Mouse (Mus musculus) kidney, embryonic 16.5 days (tissue): Measurements from ENCODE around the gene Tnfrsf8. TPM values are rescaled to one million over a fixed set of nuclear protein-coding genes. Genes with fewer than 3 reads are reported as not detected.

Experiments used
- ATAC-seq: fragments of 200-750 bp; cut with Nextera tagmentation; 2 replicates; pipeline ENCODE4 v1.8.0; 2017; ENCODE audit warnings: moderate TSS enrichment; ENCODE audit not compliant: low FRiP score, low TSS enrichment
- H3K27ac ChIP-seq: fragments of 300-500 bp; sonication (generic); 2 replicates; pipeline ENCODE4 v1.5.1; 2014; ENCODE audit warnings: low read length
- H3K27me3 ChIP-seq: fragments of 300-500 bp; sonication (generic); 2 replicates; pipeline ENCODE4 v1.6.1; 2014; ENCODE audit warnings: low read length, control low read depth, mixed read lengths; ENCODE audit not compliant: insufficient read depth
- H3K36me3 ChIP-seq: fragments of 300-500 bp; sonication (generic); 2 replicates; pipeline ENCODE4 v1.6.1; 2014; ENCODE audit warnings: low read length, control low read depth, mixed read lengths; ENCODE audit not compliant: insufficient read depth
- H3K4me1 ChIP-seq: fragments of 300-500 bp; sonication (generic); 2 replicates; pipeline ENCODE4 v1.6.1; 2014; ENCODE audit warnings: low read length, control low read depth, mixed read lengths; ENCODE audit not compliant: insufficient read depth
- H3K4me2 ChIP-seq: fragments of 300-500 bp; sonication (generic); replicated peaks from 2 replicates; pipeline ENCODE4 v1.6.1; 2014; ENCODE audit warnings: low read depth, low read length
- H3K4me3 ChIP-seq: fragments of 300-500 bp; sonication (generic); 2 replicates; pipeline ENCODE4 v1.5.1; 2014; ENCODE audit warnings: mild to moderate bottlenecking, low read length
- H3K9ac ChIP-seq: fragments of 300-500 bp; sonication (generic); replicated peaks from 2 replicates; pipeline ENCODE4 v1.6.1; 2014; ENCODE audit warnings: low read length
- H3K9me3 ChIP-seq: fragments of 300-500 bp; sonication (generic); 2 replicates; pipeline ENCODE4 v1.6.1; 2016; ENCODE audit warnings: low read length, control low read depth
- WGBS: fragments of 180-500 bp; shearing (Covaris S2); extraction: QIAGEN DNeasy Blood & Tissue Kit; methylation state at CpG from one replicate; pipeline ENCODE4 v1.1.7; 2014; 5-methylcytosine and 5-hydroxymethylcytosine counted together
- polyA plus RNA-seq: library from polyadenylated mRNA; unstranded; fragments of >200 nt; fragmentation: Nextera tagmentation; extraction: Ambion mirVana; gene quantifications from 2 replicates; pipeline ENCODE4 v1.2.1, GENCODE M21; 2015

Tnfrsf8 gene
- polyA plus RNA-seq, 1 experiment from 2014 or later: not detected

DNA sequence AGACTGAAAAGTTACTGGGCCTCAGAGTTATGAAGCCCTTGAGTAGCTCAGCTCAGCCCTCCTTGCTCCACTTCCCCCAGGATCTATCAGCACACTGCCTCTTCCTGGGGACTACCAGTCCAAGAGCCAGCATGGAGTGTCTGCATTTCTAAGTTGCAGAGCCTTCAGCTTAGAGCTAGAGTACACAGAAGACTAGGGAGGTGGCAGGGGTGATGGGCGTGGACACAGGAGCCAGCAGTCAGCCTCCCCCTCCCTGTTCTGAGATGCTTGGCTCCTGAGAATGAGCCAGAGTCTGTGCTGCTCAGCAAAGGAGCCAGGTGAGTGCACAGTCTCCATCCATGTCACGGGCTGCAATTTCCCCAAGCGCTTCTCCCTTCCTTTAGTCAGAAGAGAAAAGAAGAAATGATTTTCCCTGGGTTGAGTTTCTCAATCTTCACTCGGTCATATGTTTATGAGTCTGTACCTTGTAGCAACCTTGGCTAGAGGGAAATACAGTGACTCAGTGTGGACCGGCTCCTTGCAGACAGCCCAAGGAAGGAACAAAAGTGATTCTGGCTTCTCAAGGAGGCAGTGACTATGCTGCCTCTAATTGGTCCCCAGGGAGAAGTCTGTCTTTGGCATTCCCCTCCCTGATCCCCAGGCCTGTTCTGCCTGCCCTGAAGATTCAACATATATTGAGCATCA is 57.1 kb downstream of the Tnfrsf8 start:
- 76% methylated on average over 5 of the region's 5 CpGs for WGBS
- no peaks in the 10 kb centered on the region for H3K9me3 ChIP-seq
- no peak overlapping the region for H3K4me3 ChIP-seq
- H3K4me2 ChIP-seq: no peak overlapping the region
- no peaks in the 10 kb centered on the region for H3K4me1 ChIP-seq
- H3K27ac ChIP-seq: no peak overlapping the region
- no peaks in the 10 kb centered on the region for H3K36me3 ChIP-seq
- no peaks in the 10 kb centered on the region for H3K27me3 ChIP-seq
- H3K9ac ChIP-seq: no peak overlapping the region
- 0 out of 2 replicates have a peak, but pooled peaks have one; percentile 24 for ATAC-seq

GRCm38 (mm10) chr4:145256144-145256543 is 58.8 kb downstream of the Tnfrsf8 start:
- Histone ChIP-seq H3K4me2 (no peak overlapping the region), H3K4me3 (no peak overlapping the region), H3K27ac (no peak overlapping the region), H3K9ac (no peak overlapping the region), H3K4me1 (no peaks in the 10 kb centered on the region), H3K27me3 (no peaks in the 10 kb centered on the region), H3K9me3 (no peaks in the 10 kb centered on the region), H3K36me3 (no peaks in the 10 kb centered on the region)
- WGBS: 92% methylated on average over 5 of the region's 5 CpGs
- ATAC-seq: no peak

- ATAC-seq: no peak
- no peak overlapping the region for H3K4me3 ChIP-seq
- WGBS: 32% methylated on average over 13 of the region's 13 CpGs
- H3K27me3 ChIP-seq: no peaks in the 10 kb centered on the region
- H3K27ac ChIP-seq: no peak overlapping the region
- H3K9ac ChIP-seq: no peak overlapping the region
- no peak overlapping the region for H3K4me2 ChIP-seq
- no peaks in the 10 kb centered on the region for H3K4me1 ChIP-seq
- H3K9me3 ChIP-seq: no peaks in the 10 kb centered on the region
- H3K36me3 ChIP-seq: no peaks in the 10 kb centered on the region
Measured at GRCm38 (mm10) chr4:145254418-145254817, 60.5 kb downstream of the Tnfrsf8 start.

DNA sequence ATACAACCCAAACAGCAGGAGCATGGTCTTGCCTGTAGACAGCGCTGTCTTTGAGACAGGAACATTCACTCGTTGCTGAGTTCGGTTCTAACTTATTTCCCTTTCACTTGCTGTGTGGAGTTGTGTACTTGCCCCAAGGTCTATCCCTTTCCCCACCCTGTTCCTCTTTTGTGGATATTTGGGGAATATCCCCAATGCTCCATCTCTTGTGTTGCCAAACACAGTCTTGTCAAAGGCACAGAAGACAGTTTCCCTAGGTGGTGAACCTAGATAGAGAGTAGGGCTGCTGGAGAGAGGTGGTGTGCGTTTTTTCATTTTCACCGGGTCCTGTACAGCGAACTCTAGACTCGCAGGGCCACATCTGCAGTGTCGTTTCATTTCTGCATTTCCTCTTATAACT is 62.4 kb downstream of the Tnfrsf8 start:
- H3K4me3 ChIP-seq: no peak overlapping the region
- no peak overlapping the region for H3K27ac ChIP-seq
- H3K9ac ChIP-seq: no peak overlapping the region
- no peaks in the 10 kb centered on the region for H3K36me3 ChIP-seq
- WGBS: 89% methylated on average over 8 of the region's 8 CpGs
- no peak overlapping the region for H3K4me2 ChIP-seq
- no peaks in the 10 kb centered on the region for H3K9me3 ChIP-seq
- peaks cover 3% of the 10 kb centered on the region; the same call in 1 of the 2 replicates for H3K27me3 ChIP-seq
- ATAC-seq: no peak
- no peaks in the 10 kb centered on the region for H3K4me1 ChIP-seq

- 92% methylated on average over 4 of the region's 4 CpGs for WGBS
- H3K4me3 ChIP-seq: no peak overlapping the region
- no peak overlapping the region for H3K9ac ChIP-seq
- peaks cover 12% of the 10 kb centered on the region for H3K27me3 ChIP-seq
- H3K27ac ChIP-seq: no peak overlapping the region
- no peaks in the 10 kb centered on the region for H3K9me3 ChIP-seq
- H3K4me2 ChIP-seq: no peak overlapping the region
- H3K4me1 ChIP-seq: peaks cover 2% of the 10 kb centered on the region; the same call in 1 of the 2 replicates
- H3K36me3 ChIP-seq: no peaks in the 10 kb centered on the region
- ATAC-seq: no peak
Measured at GRCm38 (mm10) chr4:145251546-145251945, 63.4 kb downstream of the Tnfrsf8 start.

DNA sequence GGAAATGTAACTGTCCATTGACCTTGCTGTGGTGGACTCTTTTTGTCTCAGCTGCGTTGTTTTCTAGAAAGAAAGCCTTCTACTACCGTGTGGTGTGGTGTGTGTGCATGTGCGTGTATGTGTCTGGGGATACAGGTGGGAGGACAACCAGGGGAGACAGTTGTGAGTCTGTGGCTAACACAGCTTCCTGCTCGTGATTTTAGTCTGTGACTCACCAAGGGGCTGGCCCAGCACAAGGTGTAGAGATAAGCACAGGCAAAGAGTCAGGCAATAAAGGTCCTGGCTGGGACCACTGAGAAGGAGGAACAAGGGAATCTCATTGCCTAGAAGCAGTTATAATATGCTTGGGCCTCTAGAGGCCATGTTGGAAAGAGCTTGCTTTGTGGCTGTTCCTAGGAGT is 65.0 kb downstream of the Tnfrsf8 start:
- WGBS: 84% methylated on average over 4 of the region's 4 CpGs
- ATAC-seq: no peak
- Histone ChIP-seq H3K4me1 (peaks cover 11% of the 10 kb centered on the region; the same call in 1 of the 2 replicates), H3K27ac (no peak overlapping the region), H3K9me3 (no peaks in the 10 kb centered on the region), H3K9ac (no peak overlapping the region), H3K4me2 (no peak overlapping the region), H3K36me3 (no peaks in the 10 kb centered on the region), H3K27me3 (peaks cover 27% of the 10 kb centered on the region), H3K4me3 (no peak overlapping the region)

DNA sequence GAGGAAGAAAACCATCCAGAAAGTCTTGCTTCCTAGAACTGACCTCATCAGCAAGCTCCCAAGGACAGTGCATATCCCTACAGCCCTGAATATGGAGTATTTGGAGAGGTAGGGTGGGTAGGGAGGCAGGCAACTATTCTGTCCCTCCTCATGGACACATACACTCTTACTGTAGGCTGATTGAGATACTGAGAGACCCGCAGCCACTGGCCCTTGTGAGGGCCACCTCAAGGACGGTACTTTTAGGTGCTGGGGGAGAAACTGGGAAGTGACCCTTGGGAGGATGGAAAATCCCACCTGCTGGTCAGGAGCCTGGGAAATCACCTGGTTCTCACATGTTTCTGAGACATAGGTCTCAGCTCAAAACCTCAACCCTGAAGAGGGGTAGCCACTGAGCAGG is 67.4 kb downstream of the Tnfrsf8 start:
- no peak overlapping the region for H3K4me3 ChIP-seq
- H3K9me3 ChIP-seq: no peaks in the 10 kb centered on the region
- no peaks in the 10 kb centered on the region for H3K36me3 ChIP-seq
- H3K27me3 ChIP-seq: peaks cover 33% of the 10 kb centered on the region
- H3K4me1 ChIP-seq: peaks cover 11% of the 10 kb centered on the region; the same call in 1 of the 2 replicates
- no peak for ATAC-seq
- no peak overlapping the region for H3K9ac ChIP-seq
- 66% methylated on average over 2 of the region's 2 CpGs for WGBS
- no peak overlapping the region for H3K27ac ChIP-seq
- H3K4me2 ChIP-seq: no peak overlapping the region

DNA sequence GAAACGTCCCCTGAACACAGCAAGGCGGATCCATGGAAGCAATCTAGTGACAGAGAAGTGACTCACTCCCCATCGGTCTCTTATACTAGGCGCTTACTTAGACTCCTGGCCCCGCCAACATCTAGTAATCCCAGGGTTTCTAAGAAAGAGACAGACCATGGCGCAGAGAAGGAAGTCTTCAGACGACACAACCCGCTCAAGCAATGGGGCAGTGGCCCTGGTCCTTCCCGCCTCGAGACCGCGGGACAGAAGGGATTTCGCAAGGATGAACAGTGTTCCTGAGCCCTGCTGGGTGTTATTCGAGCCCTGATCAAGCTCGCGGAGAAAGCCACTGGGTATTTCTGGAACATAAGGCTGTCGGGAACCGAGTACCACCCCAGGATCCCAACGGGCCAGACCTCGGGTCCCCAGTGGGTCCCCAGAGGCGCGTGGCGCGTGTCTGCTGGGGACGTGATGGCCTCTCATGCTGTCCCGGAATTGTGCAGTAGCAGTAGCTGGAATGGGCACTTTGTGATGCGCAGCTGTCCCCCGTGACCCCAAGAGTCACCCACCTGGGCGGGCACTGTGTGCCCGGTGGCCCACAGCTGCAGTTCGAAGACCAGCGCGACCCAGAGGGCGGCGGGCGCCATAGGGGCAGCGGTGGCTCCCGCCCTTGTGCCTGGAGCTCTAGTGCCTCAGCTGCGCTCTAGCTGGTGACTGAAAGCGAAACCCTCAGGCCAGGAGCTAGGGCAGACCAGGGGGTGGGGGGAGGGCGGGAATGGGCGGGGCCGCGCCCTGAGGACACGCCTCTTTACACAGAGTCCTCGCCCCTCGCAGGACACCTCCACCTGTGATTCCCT is 68.6 kb downstream of the Tnfrsf8 start, which contains the start of gene Tnfrsf1b:
TSS of gene Tnfrsf1b (minus strand) at position 698 of the 839 bp plus-strand sequence.
- H3K27me3 ChIP-seq: peaks cover 33% of the 10 kb centered on the region
- H3K36me3 ChIP-seq: no peaks in the 10 kb centered on the region
- WGBS: 1% methylated on average over 45 of the region's 47 CpGs
- peak within 1 kb of the TSS; percentile 58 for H3K4me3 ChIP-seq
- H3K9ac ChIP-seq: peak within 1 kb of the TSS; percentile 60
- H3K4me1 ChIP-seq: peaks cover 11% of the 10 kb centered on the region; the same call in 1 of the 2 replicates
- no peak within 1 kb of the TSS for H3K27ac ChIP-seq
- H3K9me3 ChIP-seq: no peaks in the 10 kb centered on the region
- peak; percentile 90 for ATAC-seq
- peak within 1 kb of the TSS; percentile 94 for H3K4me2 ChIP-seq

GRCm38 (mm10) chr4:145245581-145245980 is 69.4 kb downstream of the Tnfrsf8 start:
- WGBS: 86% methylated on average over 3 of the region's 3 CpGs
- H3K36me3 ChIP-seq: no peaks in the 10 kb centered on the region
- H3K9me3 ChIP-seq: no peaks in the 10 kb centered on the region
- H3K27me3 ChIP-seq: peaks cover 33% of the 10 kb centered on the region
- H3K27ac ChIP-seq: no peak overlapping the region
- peaks cover 18% of the 10 kb centered on the region for H3K4me1 ChIP-seq
- peak overlapping the region; percentile 58; the same call in 1 of the 2 replicates for H3K4me3 ChIP-seq
- no peak for ATAC-seq
- H3K9ac ChIP-seq: no peak overlapping the region
- peak overlapping the region; percentile 94 for H3K4me2 ChIP-seq

- Histone ChIP-seq H3K4me1 (peaks cover 24% of the 10 kb centered on the region), H3K36me3 (no peaks in the 10 kb centered on the region), H3K27me3 (peaks cover 33% of the 10 kb centered on the region), H3K4me2 (no peak overlapping the region), H3K9me3 (no peaks in the 10 kb centered on the region), H3K27ac (no peak overlapping the region), H3K9ac (no peak overlapping the region), H3K4me3 (no peak overlapping the region)
- WGBS: 88% methylated on average over 2 of the region's 2 CpGs
- no peak for ATAC-seq
Measured at GRCm38 (mm10) chr4:145244676-145245075, 70.3 kb downstream of the Tnfrsf8 start.
